Mouse (Mus musculus) myocyte (in vitro differentiated cells): Measurements from ENCODE around the gene Ces2e. TPM values are rescaled to one million over a fixed set of nuclear protein-coding genes. Genes with fewer than 3 reads are reported as not detected.

Experiments used
- H3K27me3 ChIP-seq: one replicate; pipeline ENCODE4 v1.6.1; 2011; ENCODE audit not compliant: control insufficient read depth, insufficient read depth, insufficient read length
- H3K36me3 ChIP-seq: one replicate; pipeline ENCODE4 v1.6.1; 2011; ENCODE audit not compliant: control insufficient read depth, insufficient read depth
- H3K4me2 ChIP-seq: one replicate; pipeline ENCODE4 v1.6.1; 2011; ENCODE audit warnings: low read depth, control low read depth
- H3K4me3 ChIP-seq: one replicate; pipeline ENCODE4 v1.5.1; 2011; ENCODE audit warnings: mild to moderate bottlenecking, control low read depth, moderate library complexity
- H3K79me2 ChIP-seq: one replicate; pipeline ENCODE4 v1.6.1; 2011; ENCODE audit not compliant: control insufficient read depth, insufficient read depth
- H3ac ChIP-seq: one replicate; pipeline ENCODE4 v1.6.1; 2011; ENCODE audit not compliant: control insufficient read depth, insufficient read length
- CEBPB ChIP-seq: IDR thresholded peaks from 2 replicates; pipeline ENCODE4 v1.6.1; 2011; ENCODE audit warnings: mild to moderate bottlenecking, moderate library complexity; ENCODE audit not compliant: poor library complexity, insufficient read depth, severe bottlenecking
- E2F4 ChIP-seq: IDR thresholded peaks from one replicate; pipeline ENCODE4 v1.6.1; 2011; ENCODE audit warnings: mild to moderate bottlenecking, control low read depth, moderate library complexity; ENCODE audit not compliant: insufficient read depth
- MYOD1 ChIP-seq, 3 experiments: IDR thresholded peaks; one replicate each; pipeline ENCODE4 v1.6.1; 2011; ENCODE audit warnings: control low read depth in 2 of 3, low read depth in 2 of 3, mild to moderate bottlenecking in 2 of 3, moderate library complexity in 1 of 3; ENCODE audit not compliant: insufficient read length in 2 of 3, control insufficient read depth in 1 of 3
- MYOG ChIP-seq, 3 experiments: IDR thresholded peaks; one replicate each; pipeline ENCODE4 v1.6.1; 2011; ENCODE audit warnings: control low read depth in 2 of 3, low read depth in 2 of 3, mild to moderate bottlenecking in 2 of 3; ENCODE audit not compliant: insufficient read length in 2 of 3, control insufficient read depth in 1 of 3, insufficient read depth in 1 of 3
- POLR2A ChIP-seq: IDR thresholded peaks from one replicate; pipeline ENCODE4 v1.6.1; 2011; ENCODE audit warnings: low read depth, mild to moderate bottlenecking, control low read depth, moderate library complexity; ENCODE audit not compliant: insufficient read length
- POLR2AphosphoS2 ChIP-seq: IDR thresholded peaks from one replicate; pipeline ENCODE4 v1.6.1; 2011; ENCODE audit warnings: low read depth, control low read depth; ENCODE audit not compliant: insufficient read length
- REST ChIP-seq: IDR thresholded peaks from one replicate; pipeline ENCODE4 v1.6.1; 2011; ENCODE audit warnings: mild to moderate bottlenecking, control low read depth, moderate library complexity; ENCODE audit not compliant: insufficient read depth, insufficient read length
- SRF ChIP-seq: IDR thresholded peaks from one replicate; pipeline ENCODE4 v1.6.1; 2011; ENCODE audit warnings: low read depth; ENCODE audit not compliant: control insufficient read depth, insufficient read length
- TCF12 ChIP-seq: IDR thresholded peaks from one replicate; pipeline ENCODE4 v1.6.1; 2011; ENCODE audit warnings: mild to moderate bottlenecking, control low read depth; ENCODE audit not compliant: poor library complexity, insufficient read depth, severe bottlenecking
- TCF3 ChIP-seq: IDR thresholded peaks from one replicate; pipeline ENCODE4 v1.6.1; 2011; ENCODE audit warnings: low read depth, control low read depth; ENCODE audit not compliant: insufficient read length
- USF1 ChIP-seq: IDR thresholded peaks from one replicate; pipeline ENCODE4 v1.6.1; 2011; ENCODE audit warnings: low read depth, mild to moderate bottlenecking, control low read depth, moderate library complexity
- polyA plus RNA-seq: library from polyadenylated mRNA; unstranded; fragments of >200 nt; fragmentation: generic; extraction: Trizol; gene quantifications from one replicate; pipeline ENCODE4 v1.2.1, GENCODE M21; 2012; ENCODE audit warnings: missing spikeins

Ces2e gene
- polyA plus RNA-seq, 1 experiment = 0.02 TPM

- TF ChIP-seq TCF12 = no peak
- H3K27me3 ChIP-seq = no peaks in the 10 kb centered on the region
- H3K4me3 ChIP-seq = no peak overlapping the region
Measured at GRCm38 (mm10) chr8:104962229-104962901, 36.3 kb downstream of the Ces2e start.

DNA sequence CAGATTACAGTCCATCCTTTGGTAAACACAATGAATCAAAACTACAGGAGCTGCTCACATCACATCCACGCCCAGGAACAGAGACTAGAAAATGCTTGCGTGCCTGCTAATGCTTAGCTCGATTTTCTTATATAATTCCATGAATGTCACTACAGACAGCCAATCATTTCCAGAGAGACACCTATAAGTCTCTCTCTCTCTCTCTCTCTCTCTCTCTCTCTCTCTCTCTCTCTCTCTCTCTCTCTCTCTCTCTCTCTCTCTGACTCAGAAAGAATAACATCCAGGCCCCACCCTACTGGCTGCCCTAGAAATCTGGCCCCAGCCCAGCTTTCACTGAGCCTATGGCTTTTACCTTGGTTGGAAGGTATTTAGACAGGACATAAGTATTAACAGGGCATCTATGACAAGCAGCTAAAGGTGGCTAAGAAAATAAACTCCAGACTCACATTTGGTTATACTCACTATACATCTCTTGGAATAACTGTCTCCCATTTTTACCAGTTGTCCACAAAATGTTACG lies 37.4 kb downstream of the Ces2e start:
- H3K4me3 ChIP-seq = no peak overlapping the region
- H3K4me2 ChIP-seq = no peak overlapping the region
- no peaks in the 10 kb centered on the region for H3K27me3 ChIP-seq
- no peaks in the 10 kb centered on the region for H3K79me2 ChIP-seq
- TF ChIP-seq TCF3 (no peak), MYOD1 (IDR thresholded peaks at IDR 0.05; ENCODE audit: control insufficient read depth in 1 of 3, insufficient read length in 2 of 3, low read depth in 2 of 3) (no peak)
- H3K36me3 ChIP-seq = no peaks in the 10 kb centered on the region
- no peak overlapping the region for H3ac ChIP-seq

More at GRCm38 (mm10) chr8:104962229-104962901, 36.3 kb downstream of the Ces2e start:
- no peak overlapping the region for H3K4me2 ChIP-seq
- no peak overlapping the region for H3ac ChIP-seq
- no peaks in the 10 kb centered on the region for H3K79me2 ChIP-seq
- no peaks in the 10 kb centered on the region for H3K36me3 ChIP-seq

DNA sequence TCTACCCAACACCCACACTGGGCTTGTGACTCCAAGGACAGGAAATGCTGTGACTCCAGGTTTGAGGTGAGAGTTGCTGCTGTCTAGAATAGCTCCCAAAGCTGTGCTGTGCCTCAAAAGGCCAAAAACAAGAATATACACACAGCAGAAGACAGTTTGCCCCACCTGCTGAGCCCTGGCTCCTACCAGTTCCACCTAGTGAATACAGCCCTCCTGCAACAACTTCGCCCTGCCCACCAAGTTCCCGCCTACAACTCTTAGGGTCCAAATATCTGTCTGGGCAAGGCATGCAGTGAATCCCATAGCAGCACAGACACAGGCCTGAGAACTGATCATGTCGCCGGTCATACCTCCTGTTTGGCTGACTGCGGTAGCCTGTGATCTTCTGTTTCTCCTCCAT lies 58.1 kb downstream of the Ces2e start:
- no peaks in the 10 kb centered on the region for H3K79me2 ChIP-seq
- TF ChIP-seq MYOD1 (IDR thresholded peaks at IDR 0.05; ENCODE audit: control insufficient read depth in 1 of 3, insufficient read length in 2 of 3, low read depth in 2 of 3) (no peak), TCF3 (no peak), MYOG (IDR thresholded peaks at IDR 0.05; ENCODE audit: control insufficient read depth in 1 of 3, insufficient read depth in 1 of 3, insufficient read length in 2 of 3, low read depth in 2 of 3) (no peak), SRF (no peak), USF1 (no peak), POLR2A (no peak), REST (no peak), CEBPB (no peak), POLR2AphosphoS2 (no peak), E2F4 (no peak)

More for the DNA sequence above, 58.1 kb downstream of the Ces2e start:
- Histone ChIP-seq H3K27me3 (no peaks in the 10 kb centered on the region), H3K4me3 (no peak overlapping the region), H3ac (no peak overlapping the region), H3K36me3 (no peaks in the 10 kb centered on the region), H3K4me2 (no peak overlapping the region)

Other genes starting within 250 kb of the Ces2e start
- not detected for gene Ces2a, start 192.3 kb upstream of the Ces2e start, polyA plus RNA-seq
- gene Ces2b, start 94.7 kb upstream of the Ces2e start, polyA plus RNA-seq = not detected
- 0.34 TPM for gene Ces2c, start 79.2 kb upstream of the Ces2e start, polyA plus RNA-seq
- 0.02 TPM for gene Ces2f, start 21.1 kb downstream of the Ces2e start, polyA plus RNA-seq
- 0.30 TPM for gene Ces2g, start 35.5 kb downstream of the Ces2e start, polyA plus RNA-seq
- gene Ces2h, start 74.6 kb downstream of the Ces2e start, polyA plus RNA-seq = not detected
- not detected for gene Ces3a, start 122.3 kb downstream of the Ces2e start, polyA plus RNA-seq
- gene Ces3b, start 157.5 kb downstream of the Ces2e start, polyA plus RNA-seq = not detected
- not detected for gene Ces4a, start 205.5 kb downstream of the Ces2e start, polyA plus RNA-seq
- 38.1 TPM for gene Cbfb, start 244.4 kb downstream of the Ces2e start, polyA plus RNA-seq